Mouse (Mus musculus) forebrain, embryonic 11.5 days (tissue): ENCODE measurements at regions not wholly inside any gene's neighbourhood (a gene's known extent, or its start where the extent isn't known, plus 50 kb on each side); places are given as distances from the start of the nearest gene placed in this dataset.
A peak's percentile ranks its signal among the peaks of the same experiment; 100 is the strongest.

ENCODE experiments used
- ATAC-seq: fragments of 200-750 bp; cut with Nextera tagmentation; replicated peaks from 2 replicates; pipeline ENCODE4 v1.8.0; 2017; ENCODE audit warnings: moderate TSS enrichment; ENCODE audit not compliant: low FRiP score
- DNase-seq: peaks from one replicate; pipeline ENCODE4 v3.0.0-alpha.2; 2017; ENCODE audit warnings: low spot score
- H3K27ac ChIP-seq: fragments of 300-500 bp; sonication (generic); 2 replicates; pipeline ENCODE4 v1.5.1; 2014; ENCODE audit warnings: low read depth, low read length
- H3K27me3 ChIP-seq: fragments of 300-500 bp; sonication (generic); 2 replicates; pipeline ENCODE4 v1.6.1; 2014; ENCODE audit warnings: mild to moderate bottlenecking, low read length, mixed read lengths; ENCODE audit not compliant: control insufficient read depth, insufficient read depth
- H3K36me3 ChIP-seq: fragments of 300-500 bp; sonication (generic); 2 replicates; pipeline ENCODE4 v1.6.1; 2014; ENCODE audit warnings: mild to moderate bottlenecking, low read length, moderate library complexity, mixed read lengths; ENCODE audit not compliant: control insufficient read depth, insufficient read depth
- H3K4me1 ChIP-seq: fragments of 300-500 bp; sonication (generic); replicated peaks from 2 replicates; pipeline ENCODE4 v1.6.1; 2014; ENCODE audit warnings: low read length, mixed read lengths; ENCODE audit not compliant: control insufficient read depth, insufficient read depth
- H3K4me2 ChIP-seq: fragments of 300-500 bp; sonication (generic); 2 replicates; pipeline ENCODE4 v1.6.1; 2014; ENCODE audit warnings: low read depth, mild to moderate bottlenecking, low read length, moderate library complexity, mixed read lengths; ENCODE audit not compliant: severe bottlenecking
- H3K4me3 ChIP-seq: fragments of 300-500 bp; sonication (generic); 2 replicates; pipeline ENCODE4 v1.5.1; 2014; ENCODE audit warnings: low read depth, low read length
- H3K9ac ChIP-seq: fragments of 300-500 bp; sonication (generic); 2 replicates; pipeline ENCODE4 v1.6.1; 2014; ENCODE audit warnings: low read length
- H3K9me3 ChIP-seq: fragments of 300-500 bp; sonication (generic); 2 replicates; pipeline ENCODE4 v1.6.1; 2016; ENCODE audit warnings: low read length, mixed read lengths; ENCODE audit not compliant: control insufficient read depth
- WGBS: fragments of 180-500 bp; shearing (Covaris S2); extraction: QIAGEN DNeasy Blood & Tissue Kit; methylation state at CpG from one replicate; pipeline ENCODE4 v1.1.7; 2014; 5-methylcytosine and 5-hydroxymethylcytosine counted together

- no peak overlapping the region for H3K4me3 ChIP-seq
- 62% methylated on average over 4 of the region's 4 CpGs for WGBS
- ATAC-seq (no peak), DNase-seq (no peak)
- no peak overlapping the region for H3K4me2 ChIP-seq
- H3K27me3 ChIP-seq = no peaks in the 10 kb centered on the region
- no peaks in the 10 kb centered on the region; the same call in 1 of the 2 replicates for H3K9me3 ChIP-seq
- H3K27ac ChIP-seq = no peak overlapping the region
- H3K9ac ChIP-seq = no peak overlapping the region
- H3K36me3 ChIP-seq = no peaks in the 10 kb centered on the region
- H3K4me1 ChIP-seq = no peaks in the 10 kb centered on the region
Observed at GRCm38 (mm10) chr16:8351424-8351823, 73.5 kb downstream of the Tmem114 start.

- H3K9me3 ChIP-seq = no peaks in the 10 kb centered on the region
- H3K36me3 ChIP-seq = no peaks in the 10 kb centered on the region
- ATAC-seq (no peak), DNase-seq (no peak)
- H3K4me2 ChIP-seq = no peak overlapping the region
- H3K4me3 ChIP-seq = no peak overlapping the region
- H3K27me3 ChIP-seq = no peaks in the 10 kb centered on the region
- H3K9ac ChIP-seq = no peak overlapping the region
- H3K27ac ChIP-seq = no peak overlapping the region
- 82% methylated on average over 3 of the region's 3 CpGs for WGBS
- no peaks in the 10 kb centered on the region for H3K4me1 ChIP-seq
Observed at GRCm38 (mm10) chr16:8349148-8349547, 75.8 kb downstream of the Tmem114 start.

- H3K27ac ChIP-seq = no peak overlapping the region
- no peak overlapping the region for H3K4me2 ChIP-seq
- no peaks in the 10 kb centered on the region for H3K9me3 ChIP-seq
- ATAC-seq = no peak
- H3K36me3 ChIP-seq = no peaks in the 10 kb centered on the region
- no peaks in the 10 kb centered on the region for H3K27me3 ChIP-seq
- H3K9ac ChIP-seq = no peak overlapping the region
- no peak overlapping the region for H3K4me3 ChIP-seq
- no peaks in the 10 kb centered on the region for H3K4me1 ChIP-seq
- no peak for DNase-seq
- 75% methylated on average over 5 of the region's 5 CpGs for whole genome bisulfite sequencing
Observed at GRCm38 (mm10) chr16:8348645-8349044, 76.3 kb downstream of the Tmem114 start.

- H3K9me3 ChIP-seq = no peaks in the 10 kb centered on the region
- ATAC-seq (no peak), DNase-seq (no peak)
- H3K4me2 ChIP-seq = no peak overlapping the region
- WGBS = 86% methylated on average over 7 of the region's 7 CpGs
- H3K4me3 ChIP-seq = no peak overlapping the region
- no peaks in the 10 kb centered on the region for H3K4me1 ChIP-seq
- H3K27ac ChIP-seq = no peak overlapping the region
- no peak overlapping the region for H3K9ac ChIP-seq
- H3K27me3 ChIP-seq = no peaks in the 10 kb centered on the region
- H3K36me3 ChIP-seq = no peaks in the 10 kb centered on the region
Observed at GRCm38 (mm10) chr16:8345216-8345615, 79.7 kb downstream of the Tmem114 start.

- 14% methylated on average over 8 of the region's 8 CpGs for WGBS
- no peak for DNase-seq
- peak; percentile 60; the same call in 1 of the 2 replicates for ATAC-seq
- Histone ChIP-seq H3K27me3 (no peaks in the 10 kb centered on the region), H3K9me3 (no peaks in the 10 kb centered on the region), H3K4me2 (no peak overlapping the region), H3K27ac (no peak overlapping the region), H3K9ac (no peak overlapping the region), H3K4me1 (0 out of 2 replicates have a peak, but pooled peaks cover 2% of the 10 kb centered on the region), H3K36me3 (no peaks in the 10 kb centered on the region), H3K4me3 (no peak overlapping the region)
Observed at GRCm38 (mm10) chr16:8333081-8333710, 91.7 kb downstream of the Tmem114 start.

- H3K27ac ChIP-seq = no peak overlapping the region
- H3K9ac ChIP-seq = no peak overlapping the region
- H3K36me3 ChIP-seq = no peaks in the 10 kb centered on the region
- DNase-seq = no peak
- H3K4me1 ChIP-seq = no peaks in the 10 kb centered on the region
- no peak overlapping the region for H3K4me3 ChIP-seq
- no peaks in the 10 kb centered on the region for H3K27me3 ChIP-seq
- no peak overlapping the region for H3K4me2 ChIP-seq
- no peaks in the 10 kb centered on the region for H3K9me3 ChIP-seq
- 69% methylated on average over 7 of the region's 7 CpGs for WGBS
- ATAC-seq = no peak
Observed at GRCm38 (mm10) chr16:8311996-8312395, 112.9 kb downstream of the Tmem114 start.

GRCm38 (mm10) chr16:8306389-8306788 is 118.5 kb downstream of the Tmem114 start:
- DNase-seq (no peak), ATAC-seq (no peak)
- H3K36me3 ChIP-seq = no peaks in the 10 kb centered on the region
- H3K27me3 ChIP-seq = no peaks in the 10 kb centered on the region
- no peak overlapping the region for H3K9ac ChIP-seq
- 77% methylated on average over 8 of the region's 8 CpGs for WGBS
- H3K4me3 ChIP-seq = no peak overlapping the region
- H3K27ac ChIP-seq = no peak overlapping the region
- no peaks in the 10 kb centered on the region for H3K4me1 ChIP-seq
- no peaks in the 10 kb centered on the region for H3K9me3 ChIP-seq
- no peak overlapping the region for H3K4me2 ChIP-seq
